Mouse (Mus musculus) kidney, adult 8-10 months (tissue): Measurements from ENCODE around the gene Prss42.
"Not testable (repeated sequence)": the region's sequence is repeated elsewhere in the genome, so short reads cannot be mapped to it uniquely, and the experiment has no call there.

Experiments used
- DNase-seq, 2 experiments: peaks; one replicate each; pipeline ENCODE4 v3.0.0; 2022

Gene Prss42

GRCm38 (mm10) chr9:110797013-110797412 lies 953 bp upstream of the Prss42 start:
- DNase-seq, result no peak

- no peak for DNase-seq
Observed at GRCm38 (mm10) chr9:110800834-110801479, 3.0 kb downstream of the Prss42 start.

GRCm38 (mm10) chr9:110803294-110803693 lies 5.3 kb downstream of the Prss42 start:
- no peak for DNase-seq

GRCm38 (mm10) chr9:110810051-110810450 lies 12.1 kb downstream of the Prss42 start:
- DNase-seq, result no peak

- DNase-seq, result no peak
Observed at GRCm38 (mm10) chr9:110813789-110814188, 15.8 kb downstream of the Prss42 start, which contains the start of gene Prss44. Prss44 (plus strand) TSS chr9:110813994.

- not testable (repeated sequence) for DNase-seq
Observed at GRCm38 (mm10) chr9:110820546-110820945, 22.6 kb downstream of the Prss42 start.

- peak; percentile 30 to 52 for DNase-seq
Observed at GRCm38 (mm10) chr9:110821436-110821835, 23.5 kb downstream of the Prss42 start.

- DNase-seq, result no peak
Observed at GRCm38 (mm10) chr9:110825426-110825825, 27.5 kb downstream of the Prss42 start.

- no peak for DNase-seq
Observed at GRCm38 (mm10) chr9:110825832-110826231, 27.9 kb downstream of the Prss42 start.

GRCm38 (mm10) chr9:110826390-110826789 lies 28.4 kb downstream of the Prss42 start, which contains the start of gene Prss43:
Prss43 (plus strand) TSS chr9:110826690.
- no peak for DNase-seq

- no peak for DNase-seq
Observed at GRCm38 (mm10) chr9:110833021-110833420, 35.1 kb downstream of the Prss42 start.

- no peak for DNase-seq
Observed at GRCm38 (mm10) chr9:110834411-110834810, 36.4 kb downstream of the Prss42 start, which contains the start of gene Prss45. Prss45 (plus strand) TSS chr9:110834588.

GRCm38 (mm10) chr9:110834961-110835360 lies 37.0 kb downstream of the Prss42 start:
- no peak for DNase-seq

GRCm38 (mm10) chr9:110836112-110836511 lies 38.1 kb downstream of the Prss42 start:
- peak in 1 of 2 experiments; percentile 11 for DNase-seq

- no peak for DNase-seq
Observed at GRCm38 (mm10) chr9:110840905-110841304, 42.9 kb downstream of the Prss42 start.

- DNase-seq, result peak in 1 of 2 experiments; percentile 15
Observed at GRCm38 (mm10) chr9:110841438-110841837, 43.5 kb downstream of the Prss42 start.

- DNase-seq, result no peak
Observed at GRCm38 (mm10) chr9:110844206-110844605, 46.2 kb downstream of the Prss42 start, which contains the start of gene Prss46. Prss46 (plus strand) TSS chr9:110844506.

- DNase-seq, result no peak
Observed at GRCm38 (mm10) chr9:110849162-110849561, 51.2 kb downstream of the Prss42 start.
